Mouse (Mus musculus): ENCODE results near the gene Papln.

Papln gene

DNA sequence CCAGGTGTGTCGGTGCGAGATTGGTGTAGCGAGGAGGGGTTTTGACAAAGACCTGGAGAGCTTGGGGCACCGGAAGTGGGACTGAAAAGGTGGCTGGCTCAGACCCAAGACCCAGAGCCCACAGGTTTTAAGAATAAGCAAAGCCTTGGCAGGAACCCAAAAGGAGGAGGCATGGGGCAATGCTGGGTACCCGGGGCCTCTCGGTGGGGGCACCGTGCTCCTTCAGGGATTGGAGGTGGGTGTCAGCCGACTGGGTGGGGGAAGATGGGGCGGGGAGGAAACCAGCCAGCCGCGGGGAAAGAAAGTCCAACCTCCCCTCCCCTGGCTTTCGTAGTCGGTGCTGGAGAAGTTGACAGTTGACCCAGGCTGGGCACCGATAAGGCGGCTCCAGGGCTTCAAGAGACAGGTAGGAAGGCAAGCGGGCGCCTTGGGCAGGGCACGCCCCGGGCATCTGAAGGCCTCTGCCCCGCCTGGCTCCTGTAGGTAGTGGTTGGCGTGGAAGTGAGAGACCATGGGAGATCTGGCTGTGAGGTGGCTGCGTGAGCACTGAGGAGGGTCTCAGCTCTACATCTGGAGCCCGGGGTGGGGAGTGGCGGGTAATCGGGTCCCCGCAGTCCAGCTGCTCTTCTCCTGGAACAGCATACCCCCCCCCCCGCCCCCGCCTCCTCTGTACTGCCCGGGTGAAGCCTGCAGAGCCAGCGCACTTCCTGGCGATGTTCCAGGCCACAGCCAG, at the start of gene Papln:
Papln (plus strand) TSS at position 324 of the 733 bp plus-strand sequence.
- in situ Hi-C loops (cut with MboI; ENCODE audit: low sequenced_read_pairs): no loop called here

- in situ Hi-C loops (cut with MboI; ENCODE audit: low sequenced_read_pairs): loop anchor here (25.0 kb wide), 1 partner anchor 224 kb away; no protein-coding TSS in a partner anchor
These were observed 49.7 kb upstream of the Papln start for GRCm38 (mm10) chr12:83713749-83714148.

DNA sequence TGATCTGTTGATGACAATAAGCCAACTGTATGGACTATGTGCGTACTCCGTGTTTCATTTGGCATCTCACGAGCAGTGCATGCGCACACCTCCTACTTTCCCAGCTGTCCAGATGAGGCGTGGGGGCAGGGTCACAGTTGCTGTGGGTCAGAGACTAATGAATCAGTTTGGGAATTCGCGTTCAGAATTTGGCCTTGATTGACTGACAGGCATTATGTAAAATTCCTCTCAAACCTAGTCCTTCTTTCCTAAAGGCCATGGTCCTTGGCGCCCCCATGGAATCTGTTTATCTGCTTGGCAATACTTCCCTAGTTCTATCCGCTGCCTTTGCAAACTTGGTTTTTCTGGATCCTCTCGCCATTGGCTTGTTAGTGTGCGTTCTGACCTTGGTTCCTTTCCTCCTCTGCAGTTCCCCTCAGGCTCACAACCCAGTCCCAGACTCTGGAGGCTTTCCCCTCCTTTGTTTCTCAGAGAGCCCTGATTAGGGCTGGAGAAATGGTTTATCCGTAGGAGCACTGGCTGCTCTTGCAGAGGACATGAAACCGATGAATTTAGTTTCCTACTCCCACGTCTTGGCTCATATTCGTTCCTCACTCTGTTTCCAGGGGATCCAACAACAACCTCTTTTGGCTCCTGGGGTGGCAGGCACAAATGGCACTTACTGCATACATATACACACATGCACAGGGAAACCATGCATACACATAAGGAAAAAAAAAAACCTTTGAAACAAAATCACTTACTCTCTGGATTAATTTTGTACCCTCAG, 46.8 kb upstream of the Papln start:
- in situ Hi-C loops (cut with MboI; ENCODE audit: low sequenced_read_pairs): loop anchor here (25.0 kb wide), 1 partner anchor 221 kb away; no protein-coding TSS in a partner anchor

DNA sequence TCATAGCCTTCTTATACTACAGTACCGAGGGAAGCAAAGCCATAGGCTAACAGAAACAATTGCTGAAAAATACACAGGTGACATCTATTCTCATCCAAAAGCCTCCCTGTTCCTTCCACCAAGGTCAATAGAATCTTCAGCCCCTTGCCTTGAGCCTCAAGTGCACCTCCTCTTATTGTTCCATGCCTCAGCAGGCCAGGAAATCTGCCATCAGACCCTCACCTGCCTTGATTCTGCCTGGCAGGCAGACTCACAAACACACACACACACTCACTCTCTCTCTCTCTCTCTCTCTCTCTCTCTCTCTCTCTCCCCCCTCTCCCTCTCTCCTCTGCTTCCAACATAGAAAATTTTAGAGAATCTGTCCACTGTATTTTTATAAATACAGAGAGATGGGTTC, 44.0 kb upstream of the Papln start:
- in situ Hi-C loops (cut with MboI; ENCODE audit: low sequenced_read_pairs): loop anchor here (25.0 kb wide), 1 partner anchor 218 kb away; no protein-coding TSS in a partner anchor

GRCm38 (mm10) chr12:83721281-83721680, 42.2 kb upstream of the Papln start:
- in situ Hi-C loops (cut with MboI; ENCODE audit: low sequenced_read_pairs): loop anchor here (25.0 kb wide), 1 partner anchor 216 kb away; no protein-coding TSS in a partner anchor

GRCm38 (mm10) chr12:83723037-83723436, 40.4 kb upstream of the Papln start:
- in situ Hi-C loops (cut with MboI; ENCODE audit: low sequenced_read_pairs): loop anchor here (25.0 kb wide), 1 partner anchor 214 kb away; no protein-coding TSS in a partner anchor

DNA sequence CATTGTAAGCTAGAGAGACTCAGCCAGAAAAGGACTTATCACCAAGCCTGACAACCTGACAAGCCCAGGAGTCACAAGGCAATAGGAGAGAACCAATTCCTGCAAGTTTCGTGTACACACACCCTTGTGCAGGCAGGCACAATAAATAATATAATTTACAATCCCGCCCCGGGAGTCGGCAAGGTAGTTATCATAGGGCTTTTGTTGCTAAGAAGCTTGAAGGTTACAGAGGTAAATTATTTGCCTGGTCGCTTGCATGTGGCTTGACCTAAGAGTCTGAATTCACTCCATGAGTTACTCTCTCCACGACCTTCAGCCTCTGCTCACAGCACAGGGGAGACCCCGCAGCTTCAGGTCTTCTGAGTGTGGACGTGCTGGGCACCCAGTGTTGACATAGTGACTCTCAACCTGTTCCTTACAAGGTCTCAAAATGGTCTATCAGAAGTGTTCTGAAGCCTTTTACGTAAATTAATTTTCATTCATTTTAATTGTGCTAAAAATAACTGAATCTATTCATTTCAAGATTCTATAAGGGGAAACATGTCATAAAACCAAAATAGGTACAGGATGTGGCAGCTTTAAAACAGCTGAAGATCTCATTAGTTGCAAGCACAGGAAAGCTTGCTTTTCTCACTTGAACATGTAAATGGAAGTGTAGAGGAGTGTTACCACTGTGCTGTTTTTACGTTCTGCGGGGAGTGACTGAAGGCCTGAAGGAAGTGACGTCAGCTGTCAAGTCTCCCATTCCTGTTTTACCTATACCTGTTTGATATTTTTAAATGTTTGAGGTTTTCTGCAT, 36.7 kb upstream of the Papln start:
- in situ Hi-C loops (cut with MboI; ENCODE audit: low sequenced_read_pairs): no loop called here

- in situ Hi-C loops (cut with MboI; ENCODE audit: low sequenced_read_pairs): no loop called here
These were observed 31.2 kb upstream of the Papln start for GRCm38 (mm10) chr12:83732225-83732624.

GRCm38 (mm10) chr12:83734047-83734446, 29.4 kb upstream of the Papln start:
- in situ Hi-C loops (cut with MboI; ENCODE audit: low sequenced_read_pairs): no loop called here

- in situ Hi-C loops (cut with MboI; ENCODE audit: low sequenced_read_pairs): no loop called here
These were observed 27.2 kb upstream of the Papln start for GRCm38 (mm10) chr12:83736236-83736635.

- in situ Hi-C loops (cut with MboI; ENCODE audit: low sequenced_read_pairs): no loop called here
These were observed 24.8 kb upstream of the Papln start for GRCm38 (mm10) chr12:83738651-83739050.

GRCm38 (mm10) chr12:83741722-83742121, 21.7 kb upstream of the Papln start:
- in situ Hi-C loops (cut with MboI; ENCODE audit: low sequenced_read_pairs): no loop called here

- in situ Hi-C loops (cut with MboI; ENCODE audit: low sequenced_read_pairs): no loop called here
These were observed 20.6 kb upstream of the Papln start for GRCm38 (mm10) chr12:83742834-83743233.

- in situ Hi-C loops (cut with MboI; ENCODE audit: low sequenced_read_pairs): no loop called here
These were observed 19.7 kb upstream of the Papln start for GRCm38 (mm10) chr12:83743712-83744111.

DNA sequence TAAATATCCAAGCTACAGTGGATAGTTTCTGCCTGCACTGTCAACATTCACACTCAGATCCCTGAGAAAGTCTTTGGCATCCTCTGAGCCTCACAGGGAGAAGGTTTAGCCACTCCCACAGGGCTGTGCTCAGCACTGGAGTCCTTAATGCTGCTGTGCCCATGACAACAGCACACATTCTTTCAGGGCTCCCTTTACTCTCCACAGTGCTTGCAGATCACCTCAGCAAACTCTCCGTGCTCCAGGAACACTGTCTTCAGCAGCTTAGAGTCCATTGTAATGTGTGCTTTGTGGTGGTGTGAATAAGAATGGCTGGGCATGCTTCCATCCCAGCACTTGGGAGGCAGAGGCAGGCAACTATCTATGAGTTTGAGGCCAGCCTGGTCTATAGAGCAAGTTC, 14.2 kb upstream of the Papln start:
- in situ Hi-C loops (cut with MboI; ENCODE audit: low sequenced_read_pairs): no loop called here

- in situ Hi-C loops (cut with MboI; ENCODE audit: low sequenced_read_pairs): no loop called here
These were observed 10.9 kb upstream of the Papln start for GRCm38 (mm10) chr12:83752495-83752894.

DNA sequence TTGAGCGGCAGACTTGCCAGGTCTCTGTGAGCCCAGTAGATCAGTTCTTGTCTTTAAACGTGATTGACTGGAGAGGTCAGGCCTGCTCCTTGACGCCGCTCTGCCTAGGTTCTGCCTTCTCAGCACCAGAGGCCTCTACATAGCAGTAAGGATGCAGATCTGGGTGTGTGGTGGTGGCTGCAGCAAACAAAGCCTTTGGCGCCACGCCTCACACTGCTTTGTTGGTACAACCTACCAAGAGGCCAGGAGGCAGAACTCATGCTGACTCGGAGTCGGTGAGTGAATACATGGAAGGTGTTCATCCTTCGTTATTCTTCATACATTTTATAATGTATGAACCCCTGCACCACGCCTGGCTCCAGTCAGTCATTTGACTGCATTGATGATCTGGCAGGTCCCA, 4.7 kb upstream of the Papln start:
- in situ Hi-C loops (cut with MboI; ENCODE audit: low sequenced_read_pairs): no loop called here

DNA sequence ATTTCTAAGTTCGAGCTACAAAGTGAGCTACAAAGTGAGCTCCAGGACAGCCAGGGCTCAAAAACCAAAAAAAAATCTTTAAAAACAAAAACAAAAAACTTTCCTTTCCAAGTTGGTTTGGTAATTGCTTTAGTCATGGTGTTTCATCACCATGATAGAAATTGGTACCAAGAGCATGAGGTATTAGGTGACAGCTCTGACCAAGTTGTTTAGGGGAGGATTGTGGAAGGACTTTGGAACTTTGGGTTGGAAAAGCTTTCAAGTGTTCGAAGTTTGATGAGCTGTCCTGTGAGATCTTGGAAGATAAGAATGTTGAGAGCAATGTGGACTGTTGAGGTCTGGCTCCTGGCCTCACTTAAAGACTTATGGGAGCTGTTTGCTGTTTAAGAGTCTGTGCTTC, 3.2 kb upstream of the Papln start:
- in situ Hi-C loops (cut with MboI; ENCODE audit: low sequenced_read_pairs): no loop called here

DNA sequence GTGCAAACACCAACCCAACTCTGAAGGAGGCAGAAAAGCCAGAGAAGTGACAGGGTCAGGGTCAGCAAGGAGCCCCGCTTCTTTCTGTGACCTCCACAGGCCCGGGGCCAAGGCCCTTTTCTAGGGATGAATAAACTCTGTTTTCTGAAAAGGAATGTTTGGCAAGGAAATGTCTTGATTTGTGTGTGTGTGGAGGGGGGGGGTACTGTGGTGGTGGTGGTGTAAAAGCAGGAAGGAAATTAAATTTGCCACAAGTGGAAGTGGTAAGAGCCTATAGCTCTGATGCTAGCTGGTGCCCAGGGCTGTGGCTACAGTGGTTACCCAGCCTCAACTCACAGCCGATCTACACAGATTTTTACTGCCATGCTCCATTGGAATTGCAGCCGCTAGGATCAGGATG, 728 bp upstream of the Papln start:
- in situ Hi-C loops (cut with MboI; ENCODE audit: low sequenced_read_pairs): no loop called here

DNA sequence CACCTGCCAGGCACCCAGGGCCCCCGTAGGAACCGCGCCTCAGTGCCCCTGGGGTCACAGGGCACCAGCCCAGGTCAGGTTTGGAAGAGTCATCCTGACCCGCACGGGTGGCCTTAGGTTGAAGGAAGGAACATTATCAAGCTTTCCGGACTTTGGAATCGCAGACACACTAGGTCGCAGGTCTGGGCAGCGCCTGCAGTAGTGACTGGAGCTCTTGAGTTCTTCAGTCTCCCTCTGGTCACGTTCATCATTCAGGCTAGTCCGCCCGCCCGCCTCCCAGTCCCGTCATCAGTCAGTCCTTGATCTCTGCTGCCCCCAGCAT, 571 bp downstream of the Papln start:
- in situ Hi-C loops (cut with MboI; ENCODE audit: low sequenced_read_pairs): no loop called here

- in situ Hi-C loops (cut with MboI; ENCODE audit: low sequenced_read_pairs): no loop called here
These were observed 1.1 kb downstream of the Papln start for GRCm38 (mm10) chr12:83764519-83764918.
